Mouse (Mus musculus): ENCODE results near the gene Slc6a16.

The Slc6a16 gene

GRCm38 (mm10) chr7:45240633-45241388, at the start of gene Slc6a16:
Gene Slc6a16 (plus strand): TSS chr7:45241085.
- ChIA-PET POLR2A (interaction anchor here in 3 of 4 experiments (0.6 to 4.0 kb wide), 25 partner anchors 10 to 422 kb away, joined by 3 to 27 read pairs (median 3); partner anchors contain the start of genes Aldh16a1 (in 2 of the 3), Gys1 (in 2 of the 3), Ftl1 (in 1 of the 3) and Tead2 (in 1 of the 3)), CTCF (interaction anchor here in 3 of 4 experiments (0.6 to 1.8 kb wide), 7 partner anchors 25 to 194 kb away, joined by 3 to 7 read pairs (median 3); partner anchors contain the start of genes Gys1 (in 1 of the 3) and Tead2 (in 1 of the 3))

DNA sequence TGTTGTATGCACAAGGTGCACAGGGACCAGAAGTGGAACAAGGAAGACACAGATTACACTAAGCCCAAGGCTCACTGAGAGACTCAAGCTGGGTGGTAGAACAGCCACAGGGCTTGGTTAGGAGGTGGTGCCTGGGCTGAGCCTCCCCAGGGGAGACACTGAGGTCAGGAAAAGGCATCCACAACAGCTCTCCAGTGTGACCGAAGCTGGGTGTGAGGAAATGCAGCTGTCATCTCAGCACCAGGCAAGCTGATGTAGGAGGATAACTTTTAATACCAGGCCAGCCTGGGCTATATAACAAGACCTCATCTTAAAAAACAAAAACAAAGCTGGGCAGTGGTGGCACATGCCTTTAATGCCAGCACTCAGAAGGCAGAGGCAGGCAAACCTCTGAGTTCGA, 49.7 kb upstream of the Slc6a16 start:
- POLR2A ChIA-PET, result interaction anchor here in 2 of 4 experiments (0.5 to 2.4 kb wide), 8 partner anchors 9 to 227 kb away, joined by 3 to 12 read pairs (median 3); partner anchors contain the start of genes Prmt1 (in 1 of the 2) and Tead2 (in 1 of the 2)
- CTCF ChIA-PET, result interaction anchor here in 2 of 4 experiments (1.8 to 3.5 kb wide), 3 partner anchors 9 to 29 kb away, joined by 8 to 14 read pairs (median 10); no protein-coding TSS in a partner anchor

DNA sequence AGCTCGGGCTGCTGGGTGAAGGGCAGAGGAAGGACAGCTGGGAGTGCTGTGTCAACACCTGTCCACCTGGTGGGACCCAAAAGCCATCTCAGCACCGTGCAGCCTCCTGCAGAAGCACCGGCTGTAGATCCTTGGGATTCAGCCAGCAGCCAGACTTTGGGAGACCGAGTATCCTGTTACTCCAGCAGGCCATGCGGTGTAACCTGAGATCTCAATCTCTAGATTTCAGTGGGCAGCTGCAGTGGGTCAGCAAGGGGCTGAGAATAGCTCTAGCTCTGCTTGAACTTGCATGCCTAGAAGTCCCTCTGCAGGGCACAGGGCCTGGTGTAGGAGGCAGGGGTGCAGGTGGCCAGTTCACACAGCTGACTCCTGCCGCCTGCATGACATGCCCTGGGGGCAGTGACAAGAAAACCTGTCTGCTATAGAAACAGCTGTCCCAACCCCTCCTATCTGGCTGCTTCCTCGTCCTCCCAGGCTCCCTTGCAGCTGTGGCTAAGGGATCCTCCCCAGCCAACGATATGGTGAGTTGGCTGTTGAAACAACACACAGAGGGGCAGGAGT, 49.0 kb upstream of the Slc6a16 start:
- ChIA-PET POLR2A (interaction anchor here in 3 of 4 experiments (0.5 to 2.4 kb wide), 12 partner anchors 9 to 226 kb away, joined by 3 to 12 read pairs (median 4); partner anchors contain the start of genes Ccdc155 (in 1 of the 3), Prmt1 (in 1 of the 3), Slc17a7 (in 1 of the 3) and Tead2 (in 1 of the 3)), CTCF (interaction anchor here in 3 of 4 experiments (0.6 to 3.5 kb wide), 6 partner anchors 10 to 55 kb away, joined by 3 to 15 read pairs (median 9); no protein-coding TSS in a partner anchor)

DNA sequence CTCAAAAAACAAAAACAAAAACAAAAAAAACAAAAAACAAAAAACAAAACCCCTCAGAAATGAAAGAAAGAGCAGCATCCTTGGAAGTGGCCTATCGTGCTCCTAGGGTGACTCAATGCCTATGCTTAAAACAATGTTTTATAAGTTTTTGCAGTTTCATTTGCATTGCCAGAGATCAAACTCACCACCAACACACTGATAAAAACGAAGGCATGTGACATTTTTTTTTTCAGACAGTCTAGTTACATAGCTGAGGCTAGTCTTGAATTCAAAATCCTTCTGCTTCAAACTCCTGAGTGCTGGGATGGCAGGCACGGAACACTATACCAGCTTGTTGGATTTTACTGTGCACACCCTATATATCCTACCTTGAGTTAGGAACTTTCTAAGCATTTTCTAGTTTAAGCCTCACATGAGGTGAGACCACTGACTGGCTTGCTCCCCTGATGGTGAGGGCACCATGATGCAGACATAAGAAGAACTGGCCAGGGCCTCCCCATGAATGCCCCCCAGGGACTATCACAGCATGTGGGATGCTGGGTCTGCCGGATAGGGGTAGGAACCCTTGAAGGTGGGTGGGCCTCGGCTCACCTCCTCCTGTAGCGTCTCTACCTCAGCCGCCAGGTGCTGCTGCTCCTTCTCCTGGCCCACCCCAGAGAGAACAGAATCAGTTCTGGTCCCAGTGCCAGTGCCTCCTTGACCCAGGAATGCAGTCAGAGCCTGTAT, 48.1 kb upstream of the Slc6a16 start:
- CTCF ChIA-PET, result interaction anchor here (0.6 to 3.5 kb wide), 11 partner anchors 10 to 95 kb away, joined by 3 to 15 read pairs (median 4); partner anchors contain the start of genes Flt3l (in 1 of the 4) and Gm45713 (in 1 of the 4)
- POLR2A ChIA-PET, result interaction anchor here in 3 of 4 experiments (1.0 to 2.4 kb wide), 11 partner anchors 10 to 124 kb away, joined by 3 to 12 read pairs (median 4); partner anchors contain the start of genes Ccdc155 (in 2 of the 3), Slc17a7 (in 1 of the 3) and Slc6a21 (in 1 of the 3)

- ChIA-PET POLR2A (interaction anchor here in 3 of 4 experiments (0.7 to 2.4 kb wide), 12 partner anchors 8 to 147 kb away, joined by 3 to 12 read pairs (median 4); partner anchors contain the start of genes Ccdc155 (in 2 of the 3) and Rps11 (in 1 of the 3)), CTCF (interaction anchor here in 3 of 4 experiments (0.6 to 3.5 kb wide), 12 partner anchors 11 to 107 kb away, joined by 3 to 15 read pairs (median 4); partner anchors contain the start of genes Ccdc155 (in 1 of the 3), Flt3l (in 1 of the 3) and Gm45713 (in 1 of the 3))
Measured at GRCm38 (mm10) chr7:45193406-45193805, 47.5 kb upstream of the Slc6a16 start.

GRCm38 (mm10) chr7:45193871-45194785, 46.8 kb upstream of the Slc6a16 start:
- CTCF ChIA-PET, result interaction anchor here in 3 of 4 experiments (0.6 to 3.5 kb wide), 13 partner anchors 10 to 115 kb away, joined by 3 to 15 read pairs (median 4); partner anchors contain the start of genes Ccdc155 (in 1 of the 3), Flt3l (in 1 of the 3) and Gm45713 (in 1 of the 3)
- POLR2A ChIA-PET, result interaction anchor here in 3 of 4 experiments (0.6 to 1.7 kb wide), 15 partner anchors 8 to 175 kb away, joined by 3 to 13 read pairs (median 3); partner anchors contain the start of genes Ccdc155 (in 2 of the 3), Rps11 (in 1 of the 3) and Tead2 (in 1 of the 3)

- POLR2A ChIA-PET, result interaction anchor here in 3 of 4 experiments (0.5 to 1.7 kb wide), 9 partner anchors 8 to 106 kb away, joined by 3 to 7 read pairs (median 4); partner anchors contain the start of gene Ccdc155 (in 1 of the 3)
- CTCF ChIA-PET, result interaction anchor here in 1 of 4 experiments (0.7 to 1.8 kb wide), 2 partner anchors 21 to 33 kb away, joined by 3 to 5 read pairs; no protein-coding TSS in a partner anchor
Measured at GRCm38 (mm10) chr7:45195341-45196175, 45.3 kb upstream of the Slc6a16 start.

- ChIA-PET CTCF (no interaction called here), POLR2A (interaction anchor here in 3 of 4 experiments (0.5 to 1.4 kb wide), 5 partner anchors 8 to 45 kb away, joined by 3 to 6 read pairs (median 4); partner anchors contain the start of genes Ccdc155 (in 1 of the 3) and Slc6a16 (in 1 of the 3))
Measured at GRCm38 (mm10) chr7:45196176-45196535, 44.7 kb upstream of the Slc6a16 start.

DNA sequence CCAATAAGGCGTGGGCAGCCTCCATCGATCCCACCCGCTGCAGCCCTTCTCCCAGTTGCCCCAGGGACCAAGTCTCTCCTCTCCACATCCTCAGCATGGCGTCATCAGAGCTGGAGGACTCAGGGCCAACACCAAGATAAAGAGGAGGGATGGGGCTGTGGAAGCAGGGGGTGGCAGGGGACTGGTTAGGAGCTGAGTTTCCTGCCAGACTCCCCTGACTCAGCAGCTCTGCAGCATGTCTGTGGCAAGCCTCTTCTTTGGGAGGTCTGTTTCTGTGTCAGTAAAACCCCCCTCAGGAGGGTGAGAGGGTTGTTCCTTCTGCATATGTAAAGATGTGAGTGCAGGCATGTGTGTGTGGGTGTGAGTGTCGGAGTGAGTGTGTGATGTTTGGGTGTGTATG, 43.9 kb upstream of the Slc6a16 start:
- ChIA-PET CTCF (interaction anchor here in 3 of 4 experiments (0.6 to 3.2 kb wide), 9 partner anchors 15 to 238 kb away, joined by 3 to 37 read pairs (median 6); partner anchors contain the start of genes Slc17a7 (in 2 of the 3) and Gys1 (in 1 of the 3)), POLR2A (interaction anchor here in 1 of 4 experiments (0.7 to 1.8 kb wide), 5 partner anchors 12 to 381 kb away, joined by 3 to 4 read pairs (median 3); partner anchors contain the start of genes Il4i1, Nup62 and Slc6a16)

DNA sequence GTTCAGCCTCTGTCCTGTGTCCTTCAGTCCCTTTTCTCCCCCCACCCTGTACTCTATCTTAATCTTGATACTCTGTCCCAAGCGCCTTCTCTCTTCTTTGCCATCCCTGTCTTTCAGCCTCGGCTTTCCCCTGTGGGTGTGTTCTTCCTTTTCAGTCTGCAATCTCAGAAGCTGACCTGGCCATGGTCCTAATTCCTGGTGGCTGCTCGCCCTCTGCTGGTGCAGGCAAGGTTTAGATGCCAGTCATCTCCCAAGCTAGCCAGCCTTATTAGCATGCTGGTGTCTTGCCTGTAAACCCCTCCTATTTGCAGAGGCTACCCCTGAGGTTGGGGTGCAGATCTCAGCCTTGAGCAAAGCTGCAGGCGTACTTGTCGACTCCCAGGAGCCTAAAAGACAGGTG, 42.5 kb upstream of the Slc6a16 start:
- POLR2A ChIA-PET, result interaction anchor here (0.6 to 2.4 kb wide), 26 partner anchors 9 to 193 kb away, joined by 3 to 13 read pairs (median 4); partner anchors contain the start of genes Aldh16a1 (in 2 of the 4), Pih1d1 (in 2 of the 4), Cd37 (in 1 of the 4) and Rcn3 (in 1 of the 4)
- CTCF ChIA-PET, result interaction anchor here (0.5 to 3.2 kb wide), 42 partner anchors 8 to 236 kb away, joined by 3 to 37 read pairs (median 4); partner anchors contain the start of genes Flt3l (in 1 of the 4), Gm45713 (in 1 of the 4), Gys1 (in 1 of the 4) and Rras (in 1 of the 4)

- ChIA-PET CTCF (interaction anchor here (0.5 to 3.2 kb wide), 41 partner anchors 8 to 236 kb away, joined by 3 to 37 read pairs (median 4); partner anchors contain the start of genes Flt3l (in 1 of the 4), Gm45713 (in 1 of the 4), Gys1 (in 1 of the 4) and Rras (in 1 of the 4)), POLR2A (interaction anchor here (0.5 to 2.4 kb wide), 30 partner anchors 9 to 561 kb away, joined by 3 to 13 read pairs (median 3); partner anchors contain the start of genes Aldh16a1 (in 2 of the 4), Pih1d1 (in 2 of the 4), Cd37 (in 1 of the 4) and Rcn3 (in 1 of the 4))
Measured at GRCm38 (mm10) chr7:45198961-45199360, 41.9 kb upstream of the Slc6a16 start.

- ChIA-PET POLR2A (interaction anchor here in 3 of 4 experiments (0.5 to 1.4 kb wide), 7 partner anchors 48 to 603 kb away, joined by 3 to 4 read pairs (median 3); partner anchors contain the start of gene Aldh16a1 (in 2 of the 3)), CTCF (interaction anchor here in 1 of 4 experiments (0.6 to 0.7 kb wide), 4 partner anchors 33 to 129 kb away, joined by 3 read pairs; no protein-coding TSS in a partner anchor)
Measured at GRCm38 (mm10) chr7:45202654-45203053, 38.2 kb upstream of the Slc6a16 start.

DNA sequence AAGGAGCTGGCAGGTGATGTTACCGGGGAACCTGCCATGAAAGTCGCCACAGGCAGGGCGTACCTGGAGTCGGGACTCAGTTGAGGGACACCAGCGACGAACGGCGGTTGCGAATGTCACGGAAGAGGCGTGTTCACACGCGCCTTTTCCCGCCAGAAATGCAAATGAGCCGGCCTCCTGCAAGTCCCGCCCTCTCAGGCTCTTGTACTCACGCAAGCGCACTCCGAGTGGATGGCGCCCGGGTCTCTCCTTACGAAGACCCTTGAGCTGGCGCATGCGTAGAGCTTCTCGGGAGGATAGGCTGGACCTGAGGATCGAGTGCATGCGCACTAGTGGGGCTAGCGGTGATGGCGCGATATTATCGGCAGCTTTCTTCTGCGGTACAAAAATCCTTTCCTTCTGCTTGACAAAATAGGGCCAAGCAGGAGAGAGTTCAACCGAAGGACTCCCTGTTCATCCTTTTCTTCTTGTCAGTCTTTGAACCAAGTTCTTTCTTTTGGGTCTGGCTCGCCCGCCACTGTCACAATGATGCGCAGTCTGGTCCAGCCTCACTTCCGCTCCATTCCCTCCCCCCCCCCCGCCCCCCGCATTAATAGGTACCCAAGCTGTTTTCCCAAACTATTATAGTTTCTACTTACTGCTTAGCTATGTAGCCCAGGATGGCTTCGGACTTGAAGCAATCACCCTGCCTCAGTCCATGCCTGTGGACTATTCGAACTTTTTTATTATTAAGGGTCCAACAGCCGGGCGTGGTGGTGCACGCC, 36.3 kb upstream of the Slc6a16 start, which contains the start of gene Ccdc155:
Gene Ccdc155 (minus strand): TSS at position 513 of the 764 bp plus-strand sequence.
- ChIA-PET CTCF (interaction anchor here in 3 of 4 experiments (0.6 to 1.6 kb wide), 25 partner anchors 10 to 284 kb away, joined by 3 to 10 read pairs (median 3); partner anchors contain the start of genes Flt3l (in 1 of the 3) and Gm45713 (in 1 of the 3)), POLR2A (interaction anchor here (0.6 to 2.5 kb wide), 80 partner anchors 8 to 828 kb away, joined by 3 to 18 read pairs (median 4); partner anchors contain the start of genes Snrnp70 (in 3 of the 4), Tead2 (in 3 of the 4), Aldh16a1 (in 2 of the 4) and Pih1d1 (in 2 of the 4))
